In genomic region chr11:57685689-57686454, GRCm38 (mm10) we compare ENCODE assay signal across 9 mouse cellular contexts. TPM values are rescaled to one million over a fixed set of nuclear protein-coding genes. Genes with fewer than 3 reads are reported as not detected.
DNase-seq lines count a peak whose midpoint lies in the region; ATAC-seq and TF ChIP-seq lines count a peak whose summit lies in the region.
"Had no signal": no experiment of that assay in that cellular context is flagged by ENCODE, and none has a peak within 500 bp of the region (broad histone marks: within the 10 kb centered on the region; RNA-seq: fewer than 3 reads in every experiment).

No protein-coding gene starts in this region.

- H3K36me3 ChIP-seq in kidney, postnatal 0 days (ENCODE audit: insufficient read depth, low read length) = no peaks in the 10 kb centered on the region
- no peaks in the 10 kb centered on the region for H3K36me3 ChIP-seq in kidney, embryonic 14.5 days (ENCODE audit: control insufficient read depth, insufficient read depth, low read length)
- H3K36me3 ChIP-seq in G1E (replicated peaks) = peaks cover 68% of the 10 kb centered on the region
- no peaks in the 10 kb centered on the region for H3K36me3 ChIP-seq in hindbrain, embryonic 16.5 days (ENCODE audit: control insufficient read depth, insufficient read depth, low read length)

- H3K9me3 ChIP-seq in kidney, postnatal 0 days (replicated peaks; ENCODE audit: low read length) = no peaks in the 10 kb centered on the region
- no peaks in the 10 kb centered on the region for H3K9me3 ChIP-seq in kidney, embryonic 14.5 days (ENCODE audit: control insufficient read depth, low read length)
- no peaks in the 10 kb centered on the region for H3K9me3 ChIP-seq in G1E (replicated peaks)
- H3K9me3 ChIP-seq in hindbrain, embryonic 16.5 days (ENCODE audit: control insufficient read depth, low read length) = no peaks in the 10 kb centered on the region

- peaks cover 31% of the 10 kb centered on the region for H3K4me1 ChIP-seq in kidney, postnatal 0 days (replicated peaks; ENCODE audit: insufficient read depth, low read length)
- peaks cover 31% of the 10 kb centered on the region for H3K4me1 ChIP-seq in kidney, embryonic 14.5 days (ENCODE audit: control insufficient read depth, insufficient read depth, low read length)
- peaks cover 79% of the 10 kb centered on the region for H3K4me1 ChIP-seq in G1E (ENCODE audit: insufficient read depth, low read depth, low read length)
- peaks cover 18% of the 10 kb centered on the region for H3K4me1 ChIP-seq in hindbrain, embryonic 16.5 days (ENCODE audit: control insufficient read depth, insufficient read depth, low read depth, low read length)

- H3K27ac ChIP-seq in kidney, postnatal 0 days = peak overlapping the region; percentile 37; the same call in 1 of the 2 replicates
- H3K27ac ChIP-seq in kidney, embryonic 14.5 days (ENCODE audit: low read depth, low read length) = no peak overlapping the region
- peak overlapping the region; percentile 45; the same call in 1 of the 2 replicates for H3K27ac ChIP-seq in hindbrain, embryonic 16.5 days (ENCODE audit: low read depth, low read length)

- no peak overlapping the region for H3K9ac ChIP-seq in kidney, postnatal 0 days (ENCODE audit: low read depth, low read length)
- H3K9ac ChIP-seq in kidney, embryonic 14.5 days (ENCODE audit: low read depth, low read length) = no peak overlapping the region
- H3K9ac ChIP-seq in hindbrain, embryonic 16.5 days (ENCODE audit: low read depth, low read length) = no peak overlapping the region

- H3K4me3 ChIP-seq in kidney, postnatal 0 days (replicated peaks; ENCODE audit: low read depth, low read length) = no peak overlapping the region
- H3K4me3 ChIP-seq in kidney, embryonic 14.5 days (ENCODE audit: low read length) = no peak overlapping the region
- H3K4me3 ChIP-seq in G1E (ENCODE audit: low read depth, low read length) = peak overlapping the region; percentile 61; the same call in 1 of the 2 replicates
- H3K4me3 ChIP-seq in hindbrain, embryonic 16.5 days (ENCODE audit: low read length) = no peak overlapping the region
- H3K4me3 ChIP-seq: myocyte had no signal

- no peak for ATAC-seq in kidney, postnatal 0 days (replicated peaks; ENCODE audit: low FRiP score, low read depth)
- no peak for ATAC-seq in kidney, embryonic 14.5 days (ENCODE audit: low FRiP score, low TSS enrichment)
- ATAC-seq in G1E (ENCODE audit: extremely low read depth, insufficient number of reproducible peaks, low FRiP score, poor library complexity, severe bottlenecking) = peak; percentile 77
- ATAC-seq in hindbrain, embryonic 16.5 days = no peak
- peak; percentile 82 for ATAC-seq in monocyte, adult 5-6 weeks (replicated peaks; ENCODE audit: insufficient number of reproducible peaks, low FRiP score, low TSS enrichment, poor library complexity, severe bottlenecking)

- H3K4me2 ChIP-seq in kidney, postnatal 0 days (ENCODE audit: low read length) = peak overlapping the region; percentile 33; the same call in 1 of the 2 replicates
- no peak overlapping the region for H3K4me2 ChIP-seq in kidney, embryonic 14.5 days (replicated peaks; ENCODE audit: low read depth, low read length)
- H3K4me2 ChIP-seq in hindbrain, embryonic 16.5 days (ENCODE audit: low read length) = no peak overlapping the region

- no peak for TF ChIP-seq CTCF in kidney, postnatal 0 days (IDR thresholded peaks at IDR 0.05; ENCODE audit: low read depth)
- no peak for TF ChIP-seq CTCF in G1E (IDR thresholded peaks at IDR 0.05; ENCODE audit: low read depth, low read length)

- no peaks in the 10 kb centered on the region for H3K27me3 ChIP-seq in kidney, postnatal 0 days (ENCODE audit: insufficient read depth, low read length)
- H3K27me3 ChIP-seq in kidney, embryonic 14.5 days (ENCODE audit: control insufficient read depth, insufficient read depth, low read length) = no peaks in the 10 kb centered on the region
- H3K27me3 ChIP-seq in G1E (ENCODE audit: insufficient read depth, low read length) = no peaks in the 10 kb centered on the region
- H3K27me3 ChIP-seq in hindbrain, embryonic 16.5 days (replicated peaks; ENCODE audit: control insufficient read depth, insufficient read depth, low read length) = no peaks in the 10 kb centered on the region

- peak; percentile 50 for DNase-seq in kidney, postnatal 0 days (ENCODE audit: low spot score)
- DNase-seq in G1E (ENCODE audit: low spot score) = peak; percentile 87
- no peak for DNase-seq in adrenal gland, postnatal 25 days
- no peak for DNase-seq in heart, postnatal 36 days
- no peak for DNase-seq in yolk sac, embryonic 10.5 days (ENCODE audit: low spot score)

- 25% methylated on average over 10 of the region's 10 CpGs for WGBS in kidney, postnatal 0 days
- WGBS in kidney, embryonic 14.5 days = 23% methylated on average over 10 of the region's 10 CpGs
- WGBS in hindbrain, embryonic 16.5 days = 35% methylated on average over 10 of the region's 10 CpGs

- intact Hi-C loops in heart, postnatal 36 days (cut with DNase I) = no loop called here

RNA-seq across cellular contexts. Expression of gene Galnt10, which starts 40.6 kb away (rescaled TPM):
- polyA plus RNA-seq in kidney, postnatal 0 days (2015; fragmentation: Nextera tagmentation; extraction: Ambion mirVana) = 18.4 and 19.2 TPM in 2 replicates
- 7.3 and 13.0 TPM in 2 replicates for polyA plus RNA-seq in kidney, embryonic 14.5 days (2014; fragmentation: Nextera tagmentation; extraction: Ambion mirVana)
- total RNA-seq in G1E (2014; fragmentation: Nextera tagmentation) = 18.5 and 41.2 TPM in 2 replicates
- 17.5 and 18.2 TPM in 2 replicates for total RNA-seq in G1E (2017)
- 21.4 and 22.5 TPM in 2 replicates for polyA plus RNA-seq in G1E (2012)
- 12.3 and 13.1 TPM in 2 replicates for polyA plus RNA-seq in hindbrain, embryonic 16.5 days (2015; fragmentation: Nextera tagmentation; extraction: Ambion mirVana)
- total RNA-seq in monocyte, adult 5-6 weeks (2017) = 18.6 to 31.9 TPM (median 21.5 TPM) in 3 replicates
- total RNA-seq in adrenal gland, postnatal 25 days (2021) = 52.7 and 55.6 TPM in 2 replicates
- total RNA-seq in heart, postnatal 36 days (2021) = 1 to 10 TPM; 6.7 to 9.2 TPM

Comparison
In these comparisons a context has a peak if more than half of its experiments do, and no peak if none do; other contexts are left out.
1. ATAC-seq: peak in G1E (single experiment) and monocyte, adult 5-6 weeks (single experiment); none in kidney, postnatal 0 days (single experiment), kidney, embryonic 14.5 days (single experiment) and hindbrain, embryonic 16.5 days (single experiment).
2. DNase-seq: peak in kidney, postnatal 0 days (single experiment) and G1E (single experiment); none in adrenal gland, postnatal 25 days (single experiment), heart, postnatal 36 days (0 of 2) and yolk sac, embryonic 10.5 days (single experiment).